Mouse (Mus musculus) liver (tissue): ENCODE measurements around the gene Vezt.

Source experiments
- DNase-seq: peaks from one replicate; pipeline ENCODE4 v3.0.0-alpha.2; 2020; ENCODE audit warnings: mixed read lengths

Gene Vezt

DNA sequence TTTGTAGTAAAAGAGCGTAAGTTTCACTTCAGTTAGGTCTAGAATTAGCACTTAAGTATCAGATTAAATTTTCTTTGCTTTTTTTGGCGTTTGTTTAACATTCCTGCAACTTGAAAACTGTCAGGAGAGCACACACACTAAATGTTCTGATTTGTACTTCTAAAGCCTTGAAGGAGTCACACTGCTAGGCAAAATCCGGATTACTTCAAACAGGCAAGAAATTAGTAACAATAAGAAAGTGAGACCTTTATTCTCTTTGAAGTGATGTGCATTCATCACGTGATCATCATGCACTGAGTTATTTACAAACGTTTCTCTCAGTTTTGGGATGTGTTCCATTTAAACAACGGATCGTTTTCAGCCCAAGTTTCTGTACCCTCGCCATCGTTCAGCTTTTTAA lies 1.6 kb upstream of the Vezt start:
- no peak for DNase-seq

- DNase-seq = no peak
Observed at GRCm38 (mm10) chr10:94036375-94036758, 750 bp upstream of the Vezt start.

- peak; percentile 87 for DNase-seq
Observed at GRCm38 (mm10) chr10:94034876-94035657, 550 bp downstream of the Vezt start.

DNA sequence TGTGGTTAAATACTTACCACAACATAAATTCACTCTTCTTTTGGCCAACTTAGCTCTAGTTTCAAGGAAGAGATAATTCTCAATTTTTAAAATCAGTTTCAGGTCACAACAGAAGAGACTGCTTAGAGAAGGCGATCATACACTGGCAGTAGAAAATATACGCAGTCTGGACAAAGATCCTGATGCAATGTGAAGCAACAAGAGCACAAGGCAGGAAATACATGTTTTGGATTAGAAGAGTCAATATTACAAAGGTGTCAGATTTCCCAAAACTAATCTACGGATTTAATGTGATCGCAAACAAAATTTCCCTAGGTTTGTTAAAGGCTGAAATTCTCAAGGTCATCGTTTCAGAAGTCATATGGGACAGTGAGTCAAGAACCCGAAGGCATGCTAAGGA lies 4.5 kb downstream of the Vezt start:
- no peak for DNase-seq

DNA sequence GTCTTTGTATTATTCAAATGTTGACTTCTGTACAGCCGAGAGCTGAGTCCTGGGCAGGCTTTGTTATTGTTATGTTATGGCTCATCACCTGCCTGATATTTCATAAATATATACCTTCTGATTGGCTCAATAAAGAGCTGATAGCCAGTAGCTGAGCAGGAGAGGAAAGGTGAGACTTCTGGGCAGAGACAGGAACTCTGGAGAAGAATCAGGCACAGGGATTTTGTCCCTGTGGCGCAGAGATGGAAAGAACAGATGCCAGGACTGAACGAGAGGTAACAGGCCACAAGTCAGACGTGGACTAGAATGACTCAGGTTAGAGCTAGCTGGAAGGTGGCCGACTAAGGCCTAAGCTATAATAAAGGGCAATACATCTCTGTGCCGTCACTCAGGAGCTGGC lies 7.1 kb downstream of the Vezt start:
- DNase-seq = no peak

GRCm38 (mm10) chr10:94025079-94025478 lies 10.5 kb downstream of the Vezt start:
- DNase-seq = no peak

GRCm38 (mm10) chr10:94021059-94021458 lies 14.6 kb downstream of the Vezt start:
- DNase-seq = no peak

DNA sequence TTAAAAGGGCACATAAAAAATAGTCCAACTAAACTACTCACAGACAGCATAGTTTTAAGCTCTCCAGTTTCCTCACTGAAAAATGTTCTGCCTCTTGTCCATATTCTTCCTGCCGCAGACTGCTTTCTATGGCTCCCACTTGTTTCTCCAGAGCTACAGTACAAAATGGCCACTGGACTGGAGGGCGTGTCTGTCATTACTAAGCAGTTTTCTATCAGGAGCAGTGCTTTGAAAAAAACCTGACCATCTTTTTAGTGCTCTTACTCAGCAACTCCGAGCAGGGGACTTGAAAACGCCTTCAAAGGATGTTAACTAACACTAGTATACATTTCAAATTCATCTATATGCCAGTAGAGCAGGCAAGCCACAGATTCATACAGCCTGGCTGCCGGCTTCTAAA lies 15.0 kb downstream of the Vezt start:
- peak; percentile 78 for DNase-seq

- no peak for DNase-seq
Observed at GRCm38 (mm10) chr10:94017455-94017854, 18.2 kb downstream of the Vezt start.

DNA sequence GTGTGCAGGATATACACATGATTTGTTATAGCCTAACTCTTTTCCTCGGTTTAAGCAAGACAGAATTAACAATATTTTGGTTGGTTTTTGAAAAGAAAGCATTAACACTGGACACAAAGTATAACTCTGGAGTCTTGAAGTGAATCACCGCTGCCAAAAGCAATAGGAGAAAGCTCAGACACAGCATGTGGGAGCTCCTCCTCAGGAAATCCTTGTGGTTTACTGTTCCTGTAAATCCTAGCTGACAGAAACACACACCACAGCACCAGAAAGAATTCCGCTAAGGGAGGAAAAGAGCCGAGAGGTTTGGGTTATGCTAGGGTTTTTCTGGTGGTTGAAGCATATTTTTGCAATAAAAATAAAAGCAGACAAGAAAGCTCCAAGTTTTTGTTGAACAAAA lies 21.4 kb downstream of the Vezt start:
- DNase-seq = no peak

- DNase-seq = peak; percentile 72
Observed at GRCm38 (mm10) chr10:94013196-94013595, 22.4 kb downstream of the Vezt start.

GRCm38 (mm10) chr10:94011024-94011423 lies 24.6 kb downstream of the Vezt start:
- DNase-seq = no peak

DNA sequence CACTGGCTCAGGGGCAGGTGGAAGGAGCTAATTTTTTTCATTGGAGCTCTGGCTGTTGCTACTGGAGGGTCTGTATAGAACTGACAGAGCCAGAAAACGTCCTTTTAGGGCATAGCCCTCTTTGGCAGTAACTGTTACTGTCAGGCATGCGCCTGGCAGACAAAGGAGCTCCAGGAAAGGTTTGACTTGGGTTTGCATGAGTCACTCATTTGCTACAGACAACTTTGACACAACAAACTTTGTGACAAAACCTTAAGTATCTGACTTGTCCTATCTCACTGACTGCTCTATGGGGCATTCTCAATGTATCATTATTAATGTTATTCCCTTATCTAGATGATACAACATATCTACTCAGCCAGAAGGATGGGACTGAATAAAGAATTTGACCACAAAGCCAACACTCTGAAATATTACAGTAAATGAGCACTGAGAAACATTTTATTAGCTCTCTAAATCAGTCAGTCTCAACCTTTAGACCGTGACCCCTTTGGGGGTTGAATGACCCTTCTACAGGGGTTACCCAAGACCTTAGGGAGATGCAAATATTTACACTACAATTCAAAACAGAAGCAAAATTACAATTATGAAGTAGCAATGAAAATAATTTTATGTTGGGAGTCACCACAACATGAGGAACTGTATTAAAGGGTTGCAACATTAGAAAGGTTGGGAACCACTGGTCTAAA lies 25.5 kb downstream of the Vezt start:
- DNase-seq = no peak

GRCm38 (mm10) chr10:94008356-94008755 lies 27.3 kb downstream of the Vezt start:
- DNase-seq = no peak

- DNase-seq = no peak
Observed at GRCm38 (mm10) chr10:94000223-94000622, 35.4 kb downstream of the Vezt start.

DNA sequence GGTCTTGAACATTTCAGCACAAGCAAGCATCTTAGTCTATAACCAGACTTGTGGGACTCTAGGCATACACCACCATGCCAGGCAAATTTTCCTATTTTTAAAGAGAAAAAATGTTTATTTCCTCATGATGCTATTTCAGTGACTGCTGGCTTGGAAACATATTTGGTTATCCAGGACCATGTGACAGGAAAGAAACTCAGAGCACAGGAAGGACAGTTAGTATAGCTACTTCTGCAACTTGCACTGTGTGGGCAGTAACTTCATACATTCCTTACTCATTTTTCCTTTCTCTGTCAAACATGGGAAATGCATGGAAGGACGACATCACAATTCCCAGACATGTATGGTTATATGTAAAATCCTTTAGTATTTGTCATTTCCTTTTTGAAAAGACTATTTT lies 36.3 kb downstream of the Vezt start:
- DNase-seq = no peak

DNA sequence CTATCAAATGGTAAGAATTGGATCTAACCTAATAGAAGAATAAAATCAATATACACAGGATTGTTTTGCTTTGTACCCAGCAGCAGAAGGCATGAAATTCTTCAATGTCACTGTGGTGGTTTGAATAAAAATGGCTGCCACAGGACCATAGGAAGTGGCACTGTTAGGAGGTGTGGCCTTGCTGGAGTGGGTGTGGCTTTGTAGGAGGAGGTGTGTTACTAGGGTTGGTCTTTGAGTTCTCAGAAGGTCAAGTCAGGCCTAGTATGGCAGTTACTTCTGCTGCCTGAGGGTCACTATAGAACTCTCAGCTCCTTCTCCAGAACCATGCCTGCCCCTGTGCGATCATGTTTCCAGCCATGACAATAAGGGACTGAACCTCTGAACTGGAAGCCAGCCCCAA lies 40.5 kb downstream of the Vezt start:
- DNase-seq = peak; percentile 34

GRCm38 (mm10) chr10:93994136-93994535 lies 41.5 kb downstream of the Vezt start:
- DNase-seq = no peak

GRCm38 (mm10) chr10:93985357-93985756 lies 50.3 kb downstream of the Vezt start:
- DNase-seq = no peak

GRCm38 (mm10) chr10:93969306-93969705 lies 66.3 kb downstream of the Vezt start:
- DNase-seq = no peak

DNA sequence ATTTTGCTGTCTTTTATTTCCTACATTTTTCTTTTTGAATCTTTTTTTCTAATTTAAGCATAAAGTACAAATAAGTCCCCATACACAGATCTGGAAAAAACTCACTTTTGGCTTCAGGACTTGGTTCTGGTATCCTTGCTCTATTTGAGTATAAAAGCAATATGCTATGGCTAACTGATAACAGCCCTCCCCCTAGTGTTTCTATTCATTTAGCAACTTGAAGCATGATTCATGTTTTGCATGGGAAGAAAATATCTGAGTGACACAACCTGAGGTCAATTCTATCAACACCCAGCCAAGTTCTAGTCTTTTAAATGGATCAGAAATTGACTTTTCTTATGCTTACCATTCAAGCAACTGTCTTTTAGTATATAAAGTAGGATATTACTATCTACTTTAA lies 68.1 kb downstream of the Vezt start:
- no peak for DNase-seq

DNA sequence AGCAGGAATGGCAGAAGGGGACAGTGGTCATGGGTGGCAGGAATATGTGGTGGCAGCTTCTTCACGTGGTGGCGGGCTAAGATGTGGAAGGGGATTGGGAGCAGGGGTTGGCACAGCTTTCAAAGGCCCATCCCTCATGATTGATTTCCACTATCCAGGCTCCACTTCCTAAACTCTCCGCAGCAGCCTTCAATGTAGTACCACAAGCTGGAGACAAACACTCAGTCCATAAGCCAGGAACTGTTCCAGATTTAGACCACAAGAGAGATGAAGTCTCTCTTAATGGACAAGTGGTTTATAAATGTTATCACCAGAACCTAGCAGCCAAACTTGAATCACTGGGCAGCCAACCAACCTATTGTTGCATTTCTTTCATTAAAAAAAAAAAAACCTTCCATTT lies 81.6 kb downstream of the Vezt start:
- DNase-seq = no peak

- no peak for DNase-seq
Observed at GRCm38 (mm10) chr10:93953504-93953903, 82.1 kb downstream of the Vezt start.

- DNase-seq = no peak
Observed at GRCm38 (mm10) chr10:93950991-93951390, 84.6 kb downstream of the Vezt start.

DNA sequence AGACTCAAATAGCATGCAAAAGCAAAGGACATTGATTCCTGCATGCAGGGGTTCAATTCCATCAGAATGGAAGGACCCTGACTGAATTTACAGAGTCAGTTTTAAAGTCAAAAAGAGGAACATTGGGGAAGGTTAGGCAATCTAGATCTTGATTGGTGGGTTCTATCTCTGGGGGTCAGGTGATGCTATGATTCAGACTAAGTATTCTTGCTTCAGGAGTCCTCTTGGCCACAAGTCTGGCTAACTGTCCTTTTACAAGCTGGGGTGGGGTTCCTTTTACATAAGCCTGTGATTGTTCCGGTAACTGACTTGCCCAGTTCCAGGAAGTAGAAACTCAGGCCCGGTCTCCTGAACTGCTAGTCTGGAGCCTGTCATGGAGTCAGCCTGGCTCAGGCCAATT lies 85.7 kb downstream of the Vezt start:
- DNase-seq = no peak
